Mouse (Mus musculus): ENCODE data around the gene Gls2. TPM values are rescaled to one million over a fixed set of nuclear protein-coding genes. Genes with fewer than 3 reads are reported as not detected.

Gls2 gene
- polyA plus RNA-seq, 1 experiment, result 1.5 TPM

DNA sequence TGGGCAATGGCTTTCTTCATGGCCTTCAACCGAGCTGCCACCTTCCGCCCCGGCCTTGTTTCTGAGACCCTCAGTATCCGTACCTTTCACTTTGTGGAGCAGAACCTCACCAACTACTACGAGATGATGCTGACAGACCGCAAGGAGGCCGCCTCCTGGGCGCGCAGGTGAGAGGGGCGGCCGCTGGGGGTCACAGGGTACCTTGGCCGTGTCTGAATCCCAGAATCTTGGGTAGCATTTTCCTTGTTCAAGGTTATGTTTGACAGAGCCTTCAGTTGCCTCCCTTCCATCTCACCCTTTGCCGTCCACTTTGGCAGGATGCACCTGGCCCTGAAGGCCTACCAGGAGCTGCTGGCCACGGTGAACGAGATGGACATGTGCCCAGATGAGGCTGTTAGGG is 49.9 kb downstream of the Gls2 start:
- WGBS, result 91% methylated on average over 15 of the region's 15 CpGs
- H3K4me1 ChIP-seq (ENCODE audit: control insufficient read depth, insufficient read depth, low read length), result 0 out of 2 replicates have a peak, but pooled peaks cover 2% of the 10 kb centered on the region

DNA sequence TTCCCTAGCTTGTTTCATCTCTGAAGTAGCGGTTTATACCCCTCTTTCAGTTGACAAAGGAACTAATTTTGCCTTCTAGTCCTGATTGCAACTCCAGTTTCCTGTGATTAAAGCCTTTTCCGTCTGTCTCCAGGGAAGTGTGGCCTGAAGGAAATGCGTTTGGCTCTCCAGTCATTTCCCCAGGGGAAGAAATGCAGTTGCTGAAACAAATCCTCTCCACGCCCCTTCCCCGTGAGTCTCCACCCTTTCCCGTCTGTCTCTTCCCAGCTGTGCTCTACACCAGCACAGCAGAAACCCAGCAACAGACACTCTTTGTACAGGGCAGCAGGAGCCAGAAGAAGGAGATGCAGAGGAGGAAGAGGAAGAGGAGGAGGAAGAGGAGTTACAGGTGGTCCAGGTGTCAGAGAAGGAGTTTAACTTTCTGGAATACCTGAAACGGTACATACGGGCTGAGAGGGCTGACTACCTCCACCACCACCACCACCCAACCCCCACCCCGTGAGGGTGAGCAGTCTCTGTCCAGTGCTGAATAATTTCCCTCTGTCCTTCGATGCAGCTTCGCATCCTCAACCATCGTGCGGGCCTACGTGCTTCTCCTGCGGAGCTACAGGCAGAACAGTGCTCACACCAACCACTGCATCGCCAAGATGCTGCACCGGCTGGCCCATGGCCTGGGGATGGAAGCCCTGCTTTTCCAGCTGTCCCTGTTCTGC is 52.9 kb downstream of the Gls2 start:
- DNase-seq, result no peak
- no peak for TF ChIP-seq CTCF (IDR thresholded peaks at IDR 0.05; ENCODE audit: insufficient read depth, low read length)
- TF ChIP-seq POLR2A (IDR thresholded peaks at IDR 0.05; ENCODE audit: borderline replicate concordance, extremely low read depth, low read depth, low read length), result peak; percentile 34; the same call in 1 of the 2 replicates
- 0 out of 2 replicates have a peak, but pooled peaks cover 2% of the 10 kb centered on the region for H3K4me1 ChIP-seq (ENCODE audit: control insufficient read depth, insufficient read depth, low read length)
- WGBS, result 54% methylated on average over 17 of the region's 17 CpGs
- H3K4me3 ChIP-seq (replicated peaks; ENCODE audit: extremely low read depth, low read depth, low read length), result peak overlapping the region; percentile 60

More for the DNA sequence above, 49.9 kb downstream of the Gls2 start:
- TF ChIP-seq CTCF (IDR thresholded peaks at IDR 0.05; ENCODE audit: insufficient read depth, low read length) (no peak), POLR2A (IDR thresholded peaks at IDR 0.05; ENCODE audit: borderline replicate concordance, extremely low read depth, low read depth, low read length) (no peak)
- no peak for DNase-seq
- H3K4me3 ChIP-seq (replicated peaks; ENCODE audit: extremely low read depth, low read depth, low read length), result no peak overlapping the region

DNA sequence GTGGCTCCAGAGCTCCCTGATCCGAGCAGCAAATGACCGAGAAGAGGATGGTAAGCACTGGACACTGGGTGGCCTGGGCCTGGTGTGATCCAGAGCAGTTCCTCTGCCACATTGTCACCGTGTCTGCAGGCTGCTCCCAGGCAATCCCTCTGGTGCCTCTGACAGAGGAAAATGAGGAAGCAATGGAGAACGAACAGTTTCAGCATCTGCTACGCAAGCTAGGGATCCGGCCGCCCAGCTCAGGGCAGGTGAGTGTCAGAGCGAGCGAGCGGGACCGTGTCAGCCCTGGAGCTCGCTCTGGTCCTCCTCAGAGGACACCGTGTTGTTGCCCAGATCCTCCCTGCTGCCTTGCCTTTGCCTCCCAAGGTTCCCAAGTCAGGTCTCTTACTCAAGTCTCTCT is 56.3 kb downstream of the Gls2 start:
- 0 out of 2 replicates have a peak, but pooled peaks cover 2% of the 10 kb centered on the region for H3K4me1 ChIP-seq (ENCODE audit: control insufficient read depth, insufficient read depth, low read length)
- H3K4me3 ChIP-seq (replicated peaks; ENCODE audit: extremely low read depth, low read depth, low read length), result no peak overlapping the region
- no peak for DNase-seq
- WGBS, result 94% methylated on average over 13 of the region's 13 CpGs
- TF ChIP-seq CTCF (IDR thresholded peaks at IDR 0.05; ENCODE audit: insufficient read depth, low read length) (no peak), POLR2A (IDR thresholded peaks at IDR 0.05; ENCODE audit: borderline replicate concordance, extremely low read depth, low read depth, low read length) (no peak)

DNA sequence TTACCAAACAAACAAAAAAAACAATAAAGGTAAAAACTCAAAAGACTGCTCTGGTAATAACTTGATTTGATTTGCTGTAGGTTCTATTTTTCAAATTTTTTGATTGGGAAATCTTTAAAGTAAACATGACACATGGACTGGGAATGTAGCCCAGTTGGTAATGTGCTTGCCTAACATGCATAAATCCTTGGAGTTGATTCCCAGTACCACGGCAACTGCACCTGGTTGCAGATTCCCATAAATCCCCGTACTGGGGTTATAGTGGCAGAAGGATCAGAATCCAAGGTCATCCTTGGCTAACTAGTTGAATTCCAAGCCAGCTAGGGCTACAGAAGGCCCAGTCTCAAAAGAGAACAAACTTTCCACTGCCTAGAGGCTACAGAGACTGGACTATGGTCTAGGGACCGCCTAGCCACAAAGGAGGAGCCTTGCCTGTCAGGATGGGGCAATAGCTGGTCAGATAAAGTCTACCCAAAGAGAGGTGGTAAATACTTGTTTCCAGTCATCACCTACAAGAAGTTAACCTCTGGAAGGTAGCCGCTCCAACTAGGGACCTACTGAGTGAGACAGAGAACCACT is 59.5 kb downstream of the Gls2 start, which contains the start of gene Apon:
Gene Apon (plus strand): TSS at position 420 of the 579 bp plus-strand sequence.
- no peak for DNase-seq
- WGBS, result 67% methylated on average over 4 of the region's 4 CpGs

GRCm38 (mm10) chr10:128255925-128256324 is 61.7 kb downstream of the Gls2 start:
- Histone ChIP-seq H3K4me1 (ENCODE audit: control insufficient read depth, insufficient read depth, low read length) (no peaks in the 10 kb centered on the region), H3K4me3 (replicated peaks; ENCODE audit: extremely low read depth, low read depth, low read length) (no peak overlapping the region)
- TF ChIP-seq CTCF (IDR thresholded peaks at IDR 0.05; ENCODE audit: insufficient read depth, low read length) (no peak), POLR2A (IDR thresholded peaks at IDR 0.05; ENCODE audit: borderline replicate concordance, extremely low read depth, low read depth, low read length) (no peak)
- DNase-seq, result no peak
- 80% methylated on average over 8 of the region's 8 CpGs for WGBS

More for the DNA sequence above, 59.5 kb downstream of the Gls2 start, which contains the start of gene Apon:
- Histone ChIP-seq H3K4me3 (replicated peaks; ENCODE audit: extremely low read depth, low read depth, low read length) (no peak within 1 kb of the TSS), H3K4me1 (ENCODE audit: control insufficient read depth, insufficient read depth, low read length) (no peaks in the 10 kb centered on the region)
- TF ChIP-seq POLR2A (IDR thresholded peaks at IDR 0.05; ENCODE audit: borderline replicate concordance, extremely low read depth, low read depth, low read length) (no peak), CTCF (IDR thresholded peaks at IDR 0.05; ENCODE audit: insufficient read depth, low read length) (no peak)

- H3K4me1 ChIP-seq (ENCODE audit: control insufficient read depth, insufficient read depth, low read length), result no peaks in the 10 kb centered on the region
- TF ChIP-seq POLR2A (IDR thresholded peaks at IDR 0.05; ENCODE audit: borderline replicate concordance, extremely low read depth, low read depth, low read length) (no peak), CTCF (IDR thresholded peaks at IDR 0.05; ENCODE audit: insufficient read depth, low read length) (no peak)
- DNase-seq, result no peak
- 74% methylated on average over 8 of the region's 8 CpGs for WGBS
- no peak overlapping the region for H3K4me3 ChIP-seq (replicated peaks; ENCODE audit: extremely low read depth, low read depth, low read length)
Observed at GRCm38 (mm10) chr10:128256328-128256727, 62.1 kb downstream of the Gls2 start.

DNA sequence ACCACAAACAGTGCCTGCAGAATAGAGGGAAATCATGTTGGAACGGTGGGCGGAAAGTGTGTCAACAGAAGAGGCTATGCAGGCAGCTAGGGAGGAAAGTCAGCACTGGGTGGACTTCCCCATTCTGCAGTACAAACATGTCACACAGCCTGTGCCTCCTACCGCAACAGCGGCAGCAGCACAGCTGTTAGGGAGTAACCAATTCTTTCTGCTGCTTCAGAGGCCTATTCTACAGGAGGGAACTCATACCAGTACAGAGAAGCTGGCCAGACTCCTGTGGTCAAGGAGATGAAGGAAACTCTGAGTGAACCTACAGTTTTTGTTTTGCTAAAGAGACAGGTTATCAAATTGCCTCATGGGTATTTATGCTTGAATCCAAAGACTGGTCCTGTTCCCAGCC is 64.7 kb downstream of the Gls2 start:
- no peaks in the 10 kb centered on the region for H3K4me1 ChIP-seq (ENCODE audit: control insufficient read depth, insufficient read depth, low read length)
- DNase-seq, result no peak
- 56% methylated on average over 4 of the region's 4 CpGs for WGBS
- H3K4me3 ChIP-seq (replicated peaks; ENCODE audit: extremely low read depth, low read depth, low read length), result no peak overlapping the region
- TF ChIP-seq POLR2A (IDR thresholded peaks at IDR 0.05; ENCODE audit: borderline replicate concordance, extremely low read depth, low read depth, low read length) (no peak), CTCF (IDR thresholded peaks at IDR 0.05; ENCODE audit: insufficient read depth, low read length) (no peak)

Other genes starting within 250 kb of the Gls2 start
- gene Hsd17b6, start 186.8 kb upstream of the Gls2 start, polyA plus RNA-seq (2012; rRNA removed), result 0.56 TPM in 1 of 2 replicates, not detected in the other
- 1.4 and 2.3 TPM in 2 replicates for gene Prim1, start 179.3 kb upstream of the Gls2 start, polyA plus RNA-seq (2012; rRNA removed)
- gene Naca, start 158.9 kb upstream of the Gls2 start, polyA plus RNA-seq (2012; rRNA removed), result 102 and 113 TPM in 2 replicates
- gene Ptges3, start 135.5 kb upstream of the Gls2 start, polyA plus RNA-seq (2012; rRNA removed), result 43.8 and 84.2 TPM in 2 replicates
- gene Atp5b, start 111.2 kb upstream of the Gls2 start, polyA plus RNA-seq (2012; rRNA removed), result 1,519 and 1,632 TPM in 2 replicates
- 26.9 and 40.7 TPM in 2 replicates for gene Baz2a, start 102.9 kb upstream of the Gls2 start, polyA plus RNA-seq (2012; rRNA removed)
- gene Rbms2, start 14.2 kb upstream of the Gls2 start, polyA plus RNA-seq (2012; rRNA removed), result 103 and 116 TPM in 2 replicates
- 5.6 and 9.9 TPM in 2 replicates for gene Spryd4, start 17.4 kb downstream of the Gls2 start, polyA plus RNA-seq (2012; rRNA removed)
- not detected in 2 replicates for gene Mip, start 31.4 kb downstream of the Gls2 start, polyA plus RNA-seq (2012; rRNA removed)
- gene Timeless, start 37.6 kb downstream of the Gls2 start, polyA plus RNA-seq (2012; rRNA removed), result 7.8 and 7.9 TPM in 2 replicates
- gene Apon, start 59.6 kb downstream of the Gls2 start, polyA plus RNA-seq (2012; rRNA removed), result 0.08 and 0.27 TPM in 2 replicates
- gene Apof, start 74.2 kb downstream of the Gls2 start, polyA plus RNA-seq (2012; rRNA removed), result 0.32 and 0.75 TPM in 2 replicates
- gene Stat2, start 76.1 kb downstream of the Gls2 start, polyA plus RNA-seq (2012; rRNA removed), result 30.8 and 34.4 TPM in 2 replicates
- 0.08 TPM in 1 of 2 replicates, not detected in the other for gene Il23a, start 104.3 kb downstream of the Gls2 start, polyA plus RNA-seq (2012; rRNA removed)
- 22.8 and 30.7 TPM in 2 replicates for gene Pan2, start 108.9 kb downstream of the Gls2 start, polyA plus RNA-seq (2012; rRNA removed)
- gene Cnpy2, start 128.0 kb downstream of the Gls2 start, polyA plus RNA-seq (2012; rRNA removed), result 32.0 and 55.9 TPM in 2 replicates
- gene Cs, start 143.3 kb downstream of the Gls2 start, polyA plus RNA-seq (2012; rRNA removed), result 95.6 and 150 TPM in 2 replicates
- gene Coq10a, start 174.5 kb downstream of the Gls2 start, polyA plus RNA-seq (2012; rRNA removed), result 28.9 and 48.7 TPM in 2 replicates
- 24.5 and 31.6 TPM in 2 replicates for gene Ankrd52, start 182.7 kb downstream of the Gls2 start, polyA plus RNA-seq (2012; rRNA removed)
- gene Slc39a5, start 206.8 kb downstream of the Gls2 start, polyA plus RNA-seq (2012; rRNA removed), result 0.42 TPM in 1 of 2 replicates, not detected in the other
- gene Nabp2, start 217.0 kb downstream of the Gls2 start, polyA plus RNA-seq (2012; rRNA removed), result 22.1 and 23.4 TPM in 2 replicates
- 24.4 and 25.5 TPM in 2 replicates for gene Rnf41, start 217.2 kb downstream of the Gls2 start, polyA plus RNA-seq (2012; rRNA removed)

Data from lung, adult 2 months (tissue).